Mouse (Mus musculus): ENCODE results near the gene Mybpc3. TPM values are rescaled to one million over a fixed set of nuclear protein-coding genes. Genes with fewer than 3 reads are reported as not detected.

The Mybpc3 gene
- polyA plus RNA-seq (2015; fragmentation: Nextera tagmentation; extraction: Ambion mirVana), result 0.08 and 2.4 TPM in 2 replicates

- ATAC-seq (ENCODE audit: insufficient number of reproducible peaks, insufficient read depth, low FRiP score, low TSS enrichment, low read depth), result no peak
- no peaks in the 10 kb centered on the region for H3K36me3 ChIP-seq
- H3K4me1 ChIP-seq, result 0 out of 2 replicates have a peak, but pooled peaks cover 9% of the 10 kb centered on the region
- H3K9me3 ChIP-seq, result no peaks in the 10 kb centered on the region
- no peak within 1 kb of the TSS for H3K27ac ChIP-seq
- WGBS, result 79% methylated on average over 11 of the region's 11 CpGs
- H3K27me3 ChIP-seq, result peaks cover 22% of the 10 kb centered on the region
- no peak within 1 kb of the TSS for H3K4me3 ChIP-seq
- no peak within 1 kb of the TSS for H3K9ac ChIP-seq
- H3K4me2 ChIP-seq, result no peak within 1 kb of the TSS
Measured at GRCm38 (mm10) chr2:91117585-91118275, at the start of gene Mybpc3. TSS of gene Mybpc3 (plus strand) at chr2:91118144.

GRCm38 (mm10) chr2:91068162-91068871 is 49.6 kb upstream of the Mybpc3 start:
- H3K9ac ChIP-seq, result peak overlapping the region; percentile 81
- 47% methylated on average over 13 of the region's 13 CpGs for WGBS
- no peaks in the 10 kb centered on the region for H3K27me3 ChIP-seq
- H3K36me3 ChIP-seq, result peaks cover 38% of the 10 kb centered on the region
- peaks cover 19% of the 10 kb centered on the region for H3K4me1 ChIP-seq
- peak overlapping the region; percentile 57 for H3K4me3 ChIP-seq
- H3K9me3 ChIP-seq, result no peaks in the 10 kb centered on the region
- 0 out of 2 replicates have a peak overlapping the region, but pooled peaks have one; percentile 88 for H3K27ac ChIP-seq
- H3K4me2 ChIP-seq, result peak overlapping the region; percentile 77
- ATAC-seq (ENCODE audit: insufficient number of reproducible peaks, insufficient read depth, low FRiP score, low TSS enrichment, low read depth), result no peak

GRCm38 (mm10) chr2:91068872-91069165 is 49.1 kb upstream of the Mybpc3 start:
- peaks cover 19% of the 10 kb centered on the region for H3K4me1 ChIP-seq
- H3K27ac ChIP-seq, result peak overlapping the region; percentile 88; the same call in 1 of the 2 replicates
- H3K9ac ChIP-seq, result peak overlapping the region; percentile 81
- peaks cover 33% of the 10 kb centered on the region for H3K36me3 ChIP-seq
- H3K27me3 ChIP-seq, result no peaks in the 10 kb centered on the region
- ATAC-seq (ENCODE audit: insufficient number of reproducible peaks, insufficient read depth, low FRiP score, low TSS enrichment, low read depth), result no peak
- 39% methylated on average over 6 of the region's 6 CpGs for WGBS
- no peaks in the 10 kb centered on the region for H3K9me3 ChIP-seq
- peak overlapping the region; percentile 57 for H3K4me3 ChIP-seq
- H3K4me2 ChIP-seq, result peak overlapping the region; percentile 77

GRCm38 (mm10) chr2:91069306-91070000 is 48.5 kb upstream of the Mybpc3 start:
- peak overlapping the region; percentile 81 for H3K9ac ChIP-seq
- ATAC-seq (ENCODE audit: insufficient number of reproducible peaks, insufficient read depth, low FRiP score, low TSS enrichment, low read depth), result no peak
- no peaks in the 10 kb centered on the region for H3K27me3 ChIP-seq
- H3K9me3 ChIP-seq, result no peaks in the 10 kb centered on the region
- peak overlapping the region; percentile 57 for H3K4me3 ChIP-seq
- peak overlapping the region; percentile 77 for H3K4me2 ChIP-seq
- peaks cover 26% of the 10 kb centered on the region for H3K36me3 ChIP-seq
- H3K27ac ChIP-seq, result peak overlapping the region; percentile 88
- 4% methylated on average over 14 of the region's 14 CpGs for WGBS
- peaks cover 19% of the 10 kb centered on the region for H3K4me1 ChIP-seq

- Histone ChIP-seq H3K27me3 (no peaks in the 10 kb centered on the region), H3K36me3 (peaks cover 18% of the 10 kb centered on the region), H3K9ac (peak within 1 kb of the TSS; percentile 81), H3K9me3 (no peaks in the 10 kb centered on the region), H3K4me3 (peak within 1 kb of the TSS; percentile 57), H3K4me1 (peaks cover 19% of the 10 kb centered on the region), H3K27ac (peak within 1 kb of the TSS; percentile 88), H3K4me2 (peak within 1 kb of the TSS; percentile 77)
- WGBS, result under 1% methylated on average over 69 of the region's 69 CpGs
- peak; percentile 96 for ATAC-seq (ENCODE audit: insufficient number of reproducible peaks, insufficient read depth, low FRiP score, low TSS enrichment, low read depth)
Measured at GRCm38 (mm10) chr2:91070076-91070800, 47.7 kb upstream of the Mybpc3 start, which contains the start of gene Slc39a13. TSS of gene Slc39a13 (minus strand) at chr2:91070417.

- no peaks in the 10 kb centered on the region for H3K9me3 ChIP-seq
- peak overlapping the region; percentile 77 for H3K4me2 ChIP-seq
- no peak for ATAC-seq (ENCODE audit: insufficient number of reproducible peaks, insufficient read depth, low FRiP score, low TSS enrichment, low read depth)
- H3K4me1 ChIP-seq, result peaks cover 19% of the 10 kb centered on the region
- peaks cover 12% of the 10 kb centered on the region for H3K36me3 ChIP-seq
- H3K27me3 ChIP-seq, result no peaks in the 10 kb centered on the region
- peak overlapping the region; percentile 57 for H3K4me3 ChIP-seq
- H3K27ac ChIP-seq, result peak overlapping the region; percentile 88
- 82% methylated on average over 10 of the region's 10 CpGs for WGBS
- H3K9ac ChIP-seq, result peak overlapping the region; percentile 81
Measured at GRCm38 (mm10) chr2:91071059-91071458, 46.9 kb upstream of the Mybpc3 start.

GRCm38 (mm10) chr2:91072092-91072491 is 45.9 kb upstream of the Mybpc3 start:
- 20% methylated on average over 1 of the region's 1 CpGs for WGBS
- no peak overlapping the region for H3K4me3 ChIP-seq
- no peaks in the 10 kb centered on the region for H3K9me3 ChIP-seq

GRCm38 (mm10) chr2:91077957-91078313 is 40.0 kb upstream of the Mybpc3 start:
- Histone ChIP-seq H3K27me3 (no peaks in the 10 kb centered on the region), H3K36me3 (no peaks in the 10 kb centered on the region), H3K9me3 (no peaks in the 10 kb centered on the region), H3K4me2 (peak overlapping the region; percentile 93), H3K4me1 (peaks cover 11% of the 10 kb centered on the region), H3K4me3 (peak overlapping the region; percentile 54), H3K27ac (no peak overlapping the region), H3K9ac (peak overlapping the region; percentile 77)
- 11% methylated on average over 12 of the region's 12 CpGs for WGBS
- no peak for ATAC-seq (ENCODE audit: insufficient number of reproducible peaks, insufficient read depth, low FRiP score, low TSS enrichment, low read depth)

More at GRCm38 (mm10) chr2:91072092-91072491, 45.9 kb upstream of the Mybpc3 start:
- Histone ChIP-seq H3K4me2 (no peak overlapping the region), H3K4me1 (peaks cover 19% of the 10 kb centered on the region), H3K27me3 (no peaks in the 10 kb centered on the region), H3K36me3 (peaks cover 3% of the 10 kb centered on the region), H3K27ac (no peak overlapping the region), H3K9ac (no peak overlapping the region)
- no peak for ATAC-seq (ENCODE audit: insufficient number of reproducible peaks, insufficient read depth, low FRiP score, low TSS enrichment, low read depth)

GRCm38 (mm10) chr2:91078314-91079025 is 39.5 kb upstream of the Mybpc3 start:
- no peak overlapping the region for H3K27ac ChIP-seq
- peak; percentile 32; the same call in 1 of the 2 replicates for ATAC-seq (ENCODE audit: insufficient number of reproducible peaks, insufficient read depth, low FRiP score, low TSS enrichment, low read depth)

GRCm38 (mm10) chr2:91079026-91079384 is 38.9 kb upstream of the Mybpc3 start:
- Histone ChIP-seq H3K27ac (no peak overlapping the region), H3K4me3 (peak overlapping the region; percentile 54), H3K9ac (peak overlapping the region; percentile 77), H3K9me3 (no peaks in the 10 kb centered on the region), H3K4me2 (peak overlapping the region; percentile 93), H3K4me1 (peaks cover 11% of the 10 kb centered on the region), H3K36me3 (no peaks in the 10 kb centered on the region), H3K27me3 (no peaks in the 10 kb centered on the region)
- WGBS, result 21% methylated on average over 5 of the region's 5 CpGs
- ATAC-seq (ENCODE audit: insufficient number of reproducible peaks, insufficient read depth, low FRiP score, low TSS enrichment, low read depth), result no peak

More at GRCm38 (mm10) chr2:91078314-91079025, 39.5 kb upstream of the Mybpc3 start:
- H3K9ac ChIP-seq, result peak overlapping the region; percentile 77
- H3K4me3 ChIP-seq, result peak overlapping the region; percentile 54
- no peaks in the 10 kb centered on the region for H3K27me3 ChIP-seq
- H3K4me1 ChIP-seq, result peaks cover 11% of the 10 kb centered on the region
- WGBS, result 1% methylated on average over 29 of the region's 36 CpGs
- H3K36me3 ChIP-seq, result no peaks in the 10 kb centered on the region
- peak overlapping the region; percentile 93 for H3K4me2 ChIP-seq
- no peaks in the 10 kb centered on the region for H3K9me3 ChIP-seq
